Mouse (Mus musculus) liver (tissue): Measurements from ENCODE around the gene Chchd4.

Experiments used
- DNase-seq: peaks from one replicate; pipeline ENCODE4 v3.0.0-alpha.2; 2020; ENCODE audit warnings: mixed read lengths

The Chchd4 gene

GRCm38 (mm10) chr6:91472868-91473804, at the start of gene Chchd4, which contains the start of gene Tmem43:
Chchd4 (minus strand) TSS chr6:91473546.
Tmem43 (plus strand) TSS chr6:91473703.
- peak; percentile 98 for DNase-seq

GRCm38 (mm10) chr6:91522816-91523215, 49.5 kb upstream of the Chchd4 start:
- DNase-seq: no peak

- DNase-seq: no peak
These were observed 45.2 kb upstream of the Chchd4 start for GRCm38 (mm10) chr6:91518454-91519020.

GRCm38 (mm10) chr6:91515545-91516449, 42.5 kb upstream of the Chchd4 start, which contains the start of the genes Xpc and Lsm3:
Xpc (minus strand) TSS chr6:91515888.
Lsm3 (plus strand) TSS chr6:91515928.
- peak; percentile 97 for DNase-seq

GRCm38 (mm10) chr6:91514737-91515362, 41.5 kb upstream of the Chchd4 start:
- DNase-seq: no peak

- DNase-seq: no peak
These were observed 40.8 kb upstream of the Chchd4 start for GRCm38 (mm10) chr6:91514135-91514534.

- no peak for DNase-seq
These were observed 36.9 kb upstream of the Chchd4 start for GRCm38 (mm10) chr6:91510211-91510610.

- DNase-seq: peak; percentile 81
These were observed 36.0 kb upstream of the Chchd4 start for GRCm38 (mm10) chr6:91509326-91509725.

GRCm38 (mm10) chr6:91508041-91508440, 34.7 kb upstream of the Chchd4 start:
- DNase-seq: no peak

- DNase-seq: no peak
These were observed 32.7 kb upstream of the Chchd4 start for GRCm38 (mm10) chr6:91506036-91506435.

GRCm38 (mm10) chr6:91503302-91503701, 30.0 kb upstream of the Chchd4 start:
- no peak for DNase-seq

- DNase-seq: no peak
These were observed 21.2 kb upstream of the Chchd4 start for GRCm38 (mm10) chr6:91494526-91494925.

GRCm38 (mm10) chr6:91493053-91493452, 19.7 kb upstream of the Chchd4 start:
- no peak for DNase-seq

GRCm38 (mm10) chr6:91491004-91491403, 17.7 kb upstream of the Chchd4 start:
- DNase-seq: no peak

- DNase-seq: no peak
These were observed 16.5 kb upstream of the Chchd4 start for GRCm38 (mm10) chr6:91489872-91490271.

- DNase-seq: no peak
These were observed 15.3 kb upstream of the Chchd4 start for GRCm38 (mm10) chr6:91488496-91489212.

- no peak for DNase-seq
These were observed 13.5 kb upstream of the Chchd4 start for GRCm38 (mm10) chr6:91486736-91487453.

GRCm38 (mm10) chr6:91483371-91483770, 10.0 kb upstream of the Chchd4 start:
- no peak for DNase-seq

- DNase-seq: no peak
These were observed 3.2 kb upstream of the Chchd4 start for GRCm38 (mm10) chr6:91476541-91476940.

- peak; percentile 12 for DNase-seq
These were observed 1.3 kb upstream of the Chchd4 start for GRCm38 (mm10) chr6:91474441-91475190.
